Mouse (Mus musculus) olfactory bulb, adult 2 months (tissue): Measurements from ENCODE around the gene Pgm2l1.

Experiments used
- CTCF ChIP-seq: fragments of 200-500 bp; IDR thresholded peaks from 2 replicates; pipeline ENCODE4 v1.5.1; 2012; ENCODE audit warnings: low read depth, mild to moderate bottlenecking, low read length, moderate library complexity; ENCODE audit not compliant: insufficient read depth
- POLR2A ChIP-seq: fragments of 200-500 bp; IDR thresholded peaks from 2 replicates; pipeline ENCODE4 v1.6.1; 2012; ENCODE audit warnings: mild to moderate bottlenecking, low read depth, low read length, moderate library complexity; ENCODE audit not compliant: insufficient read depth

- TF ChIP-seq POLR2A, result peak; percentile 53; the same call in 1 of the 2 replicates
- no peak for TF ChIP-seq CTCF
Measured at GRCm38 (mm10) chr7:100227158-100227875, at the start of gene Pgm2l1.
